Mouse (Mus musculus) cerebellum, adult 2 months (tissue): ENCODE results near the gene Stab1.

Source experiments
- CTCF ChIP-seq: fragments of 200-500 bp; IDR thresholded peaks from 2 replicates; pipeline ENCODE4 v1.5.1; 2011; ENCODE audit warnings: low read depth, mild to moderate bottlenecking, control low read depth, low read length, moderate library complexity, borderline replicate concordance; ENCODE audit not compliant: insufficient read depth
- POLR2A ChIP-seq: fragments of 200-500 bp; IDR thresholded peaks from 2 replicates; pipeline ENCODE4 v1.6.1; 2011; ENCODE audit warnings: low read length, control low read depth, borderline replicate concordance; ENCODE audit not compliant: insufficient read depth

GRCm38 (mm10) chr14:31214684-31215083 is 46.2 kb upstream of the Stab1 start:
- no peak for TF ChIP-seq POLR2A
- no peak for TF ChIP-seq CTCF
